Mouse (Mus musculus) adrenal gland, postnatal 4 days (tissue): Measurements from ENCODE around the gene Ehhadh. TPM values are rescaled to one million over a fixed set of nuclear protein-coding genes. Genes with fewer than 3 reads are reported as not detected.
"Not testable (repeated sequence)": the region's sequence is repeated elsewhere in the genome, so short reads cannot be mapped to it uniquely, and the experiment has no call there.

Experiments used
- DNase-seq, 2 experiments: peaks; one replicate each; pipeline ENCODE4 v3.0.0; 2021 to 2022; ENCODE audit warnings: low spot score in 2 of 2, mixed read lengths in 2 of 2
- total RNA-seq, 2 experiments: library from RNA; stranded (reverse); gene quantifications; 2 replicates each; pipeline ENCODE4 v1.2.3; 2021

The Ehhadh gene
- total RNA-seq, 2 experiments from 2014 or later, result 25.8 to 31.0 TPM

DNA sequence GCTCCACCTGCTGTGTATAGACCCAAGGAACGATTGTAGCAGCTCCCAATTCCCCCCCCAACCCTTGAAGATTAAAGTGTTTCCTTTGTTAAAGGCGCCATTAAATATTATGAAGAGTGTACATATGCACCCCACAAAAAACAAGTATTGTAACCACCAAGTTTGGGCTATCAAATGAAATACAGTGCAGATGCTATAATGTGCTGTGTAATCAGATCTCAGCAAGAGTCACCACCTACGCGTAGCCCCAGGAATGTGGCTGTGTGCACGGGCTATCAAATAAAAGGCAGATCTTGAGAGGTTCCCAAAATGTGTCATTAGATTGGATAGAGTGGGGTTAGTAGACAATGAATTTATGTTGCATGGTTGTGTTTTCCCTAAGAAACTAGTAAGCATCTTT lies 7.5 kb upstream of the Ehhadh start:
- DNase-seq, result no peak

DNA sequence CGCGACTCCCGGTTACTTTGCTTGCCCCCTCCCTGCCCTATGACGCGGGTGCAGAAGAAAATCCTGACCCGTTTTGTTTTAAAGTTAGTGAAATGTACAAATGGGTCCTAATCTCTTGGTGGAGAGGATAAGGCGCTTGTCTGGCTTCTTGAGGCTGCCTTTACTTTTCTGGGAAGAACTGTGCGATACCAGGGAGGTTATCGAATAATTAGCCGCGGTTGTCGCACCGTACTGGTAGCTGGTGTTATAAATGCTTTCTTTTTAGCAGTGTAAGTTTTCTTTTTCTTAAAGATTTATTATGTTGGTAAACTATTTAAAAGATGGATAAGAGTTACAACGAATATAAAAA lies 7.1 kb upstream of the Ehhadh start:
- DNase-seq, result no peak

DNA sequence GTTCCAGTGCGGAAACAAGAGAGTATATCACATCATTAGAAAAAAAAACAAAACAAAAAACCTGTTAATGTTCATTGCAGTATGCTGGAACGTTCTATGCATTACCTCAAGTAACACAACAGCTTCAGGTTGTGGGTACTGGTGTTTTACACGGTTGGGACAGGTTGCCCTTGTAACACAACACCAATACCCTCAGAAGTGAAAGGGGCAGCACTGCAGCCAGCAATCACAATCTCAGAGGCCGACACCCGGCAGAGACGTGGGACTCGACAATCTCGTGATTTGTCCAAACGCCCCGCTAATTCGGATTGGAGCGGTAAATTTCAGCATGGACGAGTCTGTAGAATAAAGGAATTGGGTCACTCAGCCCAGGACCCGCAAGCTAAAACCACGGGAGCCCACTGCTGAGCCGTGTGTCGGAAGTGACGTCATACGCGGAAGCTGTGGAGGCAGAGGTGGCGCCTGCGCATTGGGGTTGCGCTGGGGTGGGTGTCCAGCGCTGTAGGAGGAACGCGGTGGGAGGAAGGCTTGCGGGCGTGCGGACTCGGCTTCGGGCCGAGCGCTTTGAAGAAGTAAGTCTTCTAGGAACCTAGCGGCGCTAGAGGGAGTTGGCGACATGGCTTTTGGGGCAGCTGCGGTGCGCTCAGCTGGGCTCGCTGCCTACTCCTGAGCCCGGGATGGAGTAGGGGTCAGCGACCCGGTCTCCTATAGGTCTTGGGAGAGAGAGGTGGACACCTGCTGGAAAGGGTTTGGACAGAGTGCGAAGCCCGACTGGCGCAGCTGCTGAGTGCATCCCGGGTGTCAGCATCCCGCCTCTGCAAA lies 6.5 kb upstream of the Ehhadh start, which contains the start of gene Map3k13:
Gene Map3k13 (plus strand): TSS at position 472 of the 822 bp plus-strand sequence.
- peak; percentile 78 to 88 for DNase-seq

DNA sequence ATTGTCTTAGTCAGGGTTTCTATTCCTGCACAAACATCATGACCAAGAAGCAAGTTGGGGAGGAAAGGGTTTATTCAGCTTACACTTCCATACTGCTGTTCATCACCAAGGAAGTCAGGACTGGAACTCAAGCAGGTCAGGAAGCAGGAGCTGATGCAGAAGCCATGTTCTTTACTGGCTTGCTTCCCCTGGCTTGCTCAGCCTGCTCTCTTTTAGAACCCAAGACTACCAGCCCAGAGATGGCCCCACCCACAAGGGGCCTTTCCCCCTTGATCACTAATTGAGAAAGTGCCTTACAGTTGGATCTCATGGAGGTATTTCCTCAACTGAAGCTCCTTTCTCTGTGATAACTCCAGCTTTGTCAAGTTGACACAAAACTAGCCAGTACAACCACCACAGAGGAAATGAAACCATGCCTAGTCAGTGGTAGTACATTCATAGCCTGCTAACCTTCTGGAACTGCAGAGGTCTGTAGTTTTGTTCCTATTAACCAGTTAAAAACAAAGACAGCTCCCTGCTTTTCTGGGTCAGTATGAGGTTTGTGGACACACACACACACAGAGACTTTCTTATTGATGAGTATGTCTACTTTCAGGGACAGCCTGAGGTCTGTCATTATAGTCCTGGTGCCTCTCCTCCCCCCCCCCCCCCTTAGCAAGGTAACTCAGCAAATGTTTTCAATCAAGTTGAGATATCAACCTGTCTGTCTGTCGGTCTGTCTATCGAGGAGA lies 5.6 kb upstream of the Ehhadh start:
- not testable (repeated sequence) for DNase-seq

DNA sequence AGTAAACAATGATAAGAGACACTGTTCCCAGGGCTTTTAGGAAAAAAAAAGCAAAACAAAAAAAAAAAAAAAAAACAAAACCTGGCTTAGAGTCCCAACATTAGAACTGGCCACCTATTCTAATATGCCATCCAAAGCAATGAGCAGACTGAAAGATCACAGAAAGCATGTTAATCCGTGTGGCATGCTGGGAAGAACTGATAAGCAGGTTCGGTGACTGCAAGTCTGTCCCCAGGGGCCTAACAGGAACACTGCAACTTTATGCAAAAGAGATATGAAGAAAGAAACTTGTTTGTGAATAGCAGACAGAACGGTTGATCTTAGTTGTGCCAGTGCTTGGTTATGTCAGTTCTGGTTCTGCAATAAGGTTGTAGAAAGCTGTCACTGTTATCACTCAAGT lies 4.2 kb upstream of the Ehhadh start:
- DNase-seq, result no peak

DNA sequence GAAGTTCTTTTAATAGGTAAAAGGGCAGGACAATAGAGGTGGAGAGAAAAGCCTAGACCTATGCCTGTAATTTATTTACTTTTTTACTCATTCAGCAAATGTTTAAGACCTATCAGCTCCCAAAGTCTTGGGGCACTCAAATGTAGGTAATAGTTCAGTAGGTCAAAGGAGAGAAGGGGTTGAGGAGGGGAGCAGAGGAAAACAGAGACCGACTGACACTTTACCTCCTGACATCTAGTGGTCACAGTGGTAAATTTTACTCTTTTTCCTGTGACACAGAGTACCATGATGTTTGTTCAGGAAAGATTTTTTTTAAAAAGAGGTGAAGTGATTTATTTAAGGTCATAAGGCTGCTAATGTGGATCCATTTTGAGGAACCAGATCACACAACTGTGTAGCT lies 2.9 kb upstream of the Ehhadh start:
- DNase-seq, result no peak

DNA sequence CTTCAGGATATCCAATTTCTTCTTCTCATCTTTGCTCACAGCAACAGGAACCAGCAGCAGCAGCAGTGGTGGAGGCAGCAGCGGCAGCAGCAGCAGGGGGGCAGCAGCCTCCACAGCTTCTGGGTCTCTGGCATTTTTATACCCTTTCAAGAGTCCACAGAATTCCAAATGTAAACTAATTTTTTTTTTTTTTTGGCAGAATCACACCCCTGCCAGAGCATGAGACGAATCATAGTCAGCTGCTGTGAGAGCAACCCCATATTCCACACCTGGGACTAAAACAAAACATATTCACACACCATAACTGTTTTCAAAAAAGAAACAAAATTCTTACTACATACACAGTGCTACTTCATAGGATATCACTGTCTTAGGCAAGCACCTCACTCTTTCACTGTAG lies 1.6 kb upstream of the Ehhadh start:
- DNase-seq, result no peak

DNA sequence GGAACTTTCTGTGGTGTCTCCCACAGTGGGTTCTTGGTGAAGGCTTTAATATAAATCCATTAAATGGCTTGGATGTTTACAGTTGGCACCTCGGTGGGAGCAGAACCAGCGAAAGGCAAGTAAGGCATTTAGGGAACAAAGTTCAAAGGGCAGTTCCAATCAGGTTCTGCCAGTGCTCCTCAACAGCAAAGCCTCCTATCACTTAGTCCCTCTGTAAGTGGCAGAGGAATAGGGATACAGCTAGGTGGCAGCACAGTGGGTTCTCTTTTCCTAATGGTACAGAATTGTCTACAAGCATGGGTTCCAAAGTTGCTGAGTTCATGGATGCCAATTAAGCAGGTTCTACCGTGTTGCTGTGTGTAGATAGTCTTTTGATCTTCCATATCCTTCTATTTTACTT lies 974 bp upstream of the Ehhadh start:
- no peak for DNase-seq

DNA sequence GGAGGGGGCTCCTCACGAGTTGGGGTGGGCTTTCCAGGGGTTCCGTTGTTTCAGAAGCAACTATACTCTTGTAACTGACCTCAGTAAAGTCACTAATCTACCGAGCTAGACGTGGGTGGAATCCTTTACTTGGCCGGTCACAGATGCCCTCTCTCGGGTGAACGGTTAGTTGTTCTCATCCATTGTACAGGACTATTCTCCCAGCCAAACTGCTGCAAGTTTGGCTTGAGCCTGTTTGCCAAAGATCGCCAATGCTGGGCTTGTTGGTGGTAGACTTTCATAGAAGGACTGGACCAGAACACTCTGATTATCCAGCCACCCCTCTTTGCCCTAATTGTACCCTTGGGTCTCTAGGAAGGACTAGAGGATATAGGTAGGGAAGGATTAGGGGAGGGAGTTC lies 1.3 kb downstream of the Ehhadh start:
- DNase-seq, result no peak

DNA sequence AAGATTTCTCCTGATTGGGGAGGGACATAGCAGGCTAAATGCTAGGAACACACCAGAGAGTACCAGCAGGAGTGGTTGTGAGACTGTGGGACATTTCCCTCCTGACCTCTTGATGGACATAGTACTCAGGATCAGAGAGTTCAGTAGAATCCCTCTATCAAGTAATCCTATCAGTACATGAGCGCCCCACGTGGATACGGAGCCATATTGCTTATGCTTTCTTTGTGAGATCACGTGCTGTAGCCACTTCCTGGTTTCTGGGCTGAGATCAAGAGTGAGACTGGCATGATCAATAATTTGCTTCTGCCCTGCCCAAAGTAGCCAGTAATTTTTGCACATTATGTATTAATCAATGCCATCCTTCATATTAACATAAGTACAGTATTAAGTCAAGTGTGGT lies 2.6 kb downstream of the Ehhadh start:
- DNase-seq, result no peak

DNA sequence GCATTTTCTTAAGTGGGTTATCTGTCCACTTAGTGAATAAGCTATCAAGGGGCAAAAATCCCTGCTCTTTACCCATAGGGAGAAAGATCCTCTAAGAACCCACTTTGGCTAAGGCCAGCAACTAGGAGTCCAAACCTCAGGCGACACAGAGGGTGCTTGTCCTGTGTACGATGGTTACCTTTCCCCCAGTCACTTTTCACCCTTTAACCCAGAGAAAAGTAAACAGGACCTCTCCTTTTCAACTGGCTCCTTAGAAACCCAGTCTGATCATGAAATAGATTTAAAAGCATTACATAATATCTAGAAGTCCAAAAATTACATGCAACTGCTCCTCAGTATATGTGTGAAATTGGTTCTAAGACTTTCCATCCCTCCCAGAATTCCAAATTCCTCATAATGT lies 4.8 kb downstream of the Ehhadh start:
- no peak for DNase-seq

DNA sequence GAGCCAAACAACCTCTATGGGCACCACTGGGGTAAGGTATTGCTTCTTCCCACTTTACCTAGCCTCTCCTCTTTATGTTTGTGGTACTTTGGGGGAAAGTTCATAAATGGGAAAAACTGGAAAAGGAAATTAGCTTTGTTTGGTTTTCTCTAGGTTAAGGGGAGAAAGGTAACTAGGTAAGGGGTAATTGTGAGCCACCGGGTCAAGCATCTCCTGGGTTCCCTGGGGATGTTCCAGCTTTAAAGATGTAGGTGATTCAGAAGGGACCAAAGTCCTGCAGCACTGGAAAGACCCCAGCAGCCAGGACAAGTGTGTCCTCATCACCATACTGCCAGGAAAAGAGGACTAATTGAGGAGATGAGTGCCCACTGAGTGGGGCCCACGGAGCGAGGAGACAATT lies 5.7 kb downstream of the Ehhadh start:
- DNase-seq, result no peak

DNA sequence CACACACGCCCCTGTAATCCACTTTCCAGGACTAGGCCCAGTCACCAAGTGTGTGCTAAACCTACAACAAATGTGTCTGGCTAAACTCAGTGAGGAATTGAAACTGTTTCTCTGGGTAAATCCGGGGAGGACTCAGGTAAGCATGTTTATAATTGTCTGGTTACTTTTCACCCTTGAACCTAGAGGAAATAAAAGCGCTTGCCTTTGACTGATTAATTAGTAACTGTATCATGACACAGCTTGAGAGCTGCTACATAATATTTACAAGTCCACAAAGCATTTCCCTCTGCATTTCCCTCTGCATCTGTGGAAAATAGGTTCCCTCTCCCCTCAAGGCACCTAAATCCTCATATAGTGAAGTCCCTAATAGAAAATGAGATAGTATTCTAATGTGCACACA lies 6.3 kb downstream of the Ehhadh start:
- DNase-seq, result no peak

DNA sequence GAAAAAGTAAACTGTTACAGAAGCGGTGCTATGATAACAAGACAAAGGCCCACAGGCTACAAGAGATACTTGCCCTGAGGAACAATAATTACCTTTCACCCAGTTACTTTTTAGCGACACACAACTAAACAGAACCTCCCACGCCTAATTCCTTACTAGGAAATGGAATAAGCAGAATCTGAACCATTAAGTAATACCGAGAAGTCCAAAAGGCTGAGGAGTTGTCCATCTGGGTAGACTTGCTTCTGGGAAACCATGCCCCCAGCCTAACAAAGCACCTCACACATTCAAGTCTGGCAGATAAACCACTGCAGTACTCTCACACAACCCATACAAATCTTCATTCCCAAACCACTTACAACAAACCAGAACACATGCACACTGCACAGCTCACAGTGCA lies 8.5 kb downstream of the Ehhadh start:
- no peak for DNase-seq

DNA sequence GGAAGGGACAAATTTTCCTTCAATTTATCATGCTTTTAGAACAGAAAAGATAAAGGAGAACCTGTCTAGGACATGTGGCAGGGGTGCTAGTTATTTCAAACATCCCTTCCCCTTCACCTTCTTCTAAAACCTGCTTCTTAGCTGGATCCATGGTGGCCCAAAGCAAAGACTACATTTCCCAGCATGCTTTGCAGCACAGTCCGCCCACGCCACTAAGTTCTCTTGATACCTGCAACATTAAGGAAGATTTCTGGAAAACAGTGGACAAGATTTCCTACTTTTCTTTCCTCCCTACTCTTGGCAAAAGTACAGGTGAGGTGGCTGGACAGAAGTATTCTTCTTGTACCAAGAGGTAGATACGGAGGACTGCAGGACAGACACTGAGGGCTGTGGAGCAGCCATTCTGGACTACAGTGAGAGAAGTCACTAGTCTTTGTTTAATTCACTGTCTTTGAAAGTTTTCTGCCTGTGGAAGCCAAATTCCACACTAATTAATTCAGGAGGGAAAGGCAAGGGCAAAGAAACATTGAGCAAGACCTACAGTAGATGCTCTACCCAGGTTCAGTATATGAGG lies 9.2 kb downstream of the Ehhadh start:
- no peak for DNase-seq

DNA sequence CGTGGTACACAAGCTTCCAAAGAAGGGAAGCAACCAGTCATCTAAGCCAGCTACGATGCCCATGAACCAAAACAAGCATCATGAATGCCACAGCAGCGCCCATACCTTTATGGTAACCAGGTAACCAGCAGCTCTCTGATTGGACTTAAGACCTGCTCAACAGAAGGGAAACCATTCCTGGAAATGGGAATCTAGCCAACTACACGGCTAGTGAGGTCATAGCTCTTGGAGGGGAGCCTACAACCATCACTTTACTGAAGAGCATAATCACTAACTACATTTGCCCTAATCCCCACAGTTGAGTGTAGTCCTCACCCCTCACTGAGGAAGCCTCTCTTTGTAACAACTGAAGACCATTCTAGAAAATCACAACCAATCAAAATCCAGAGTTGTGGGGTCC lies 12.9 kb downstream of the Ehhadh start:
- no peak for DNase-seq

DNA sequence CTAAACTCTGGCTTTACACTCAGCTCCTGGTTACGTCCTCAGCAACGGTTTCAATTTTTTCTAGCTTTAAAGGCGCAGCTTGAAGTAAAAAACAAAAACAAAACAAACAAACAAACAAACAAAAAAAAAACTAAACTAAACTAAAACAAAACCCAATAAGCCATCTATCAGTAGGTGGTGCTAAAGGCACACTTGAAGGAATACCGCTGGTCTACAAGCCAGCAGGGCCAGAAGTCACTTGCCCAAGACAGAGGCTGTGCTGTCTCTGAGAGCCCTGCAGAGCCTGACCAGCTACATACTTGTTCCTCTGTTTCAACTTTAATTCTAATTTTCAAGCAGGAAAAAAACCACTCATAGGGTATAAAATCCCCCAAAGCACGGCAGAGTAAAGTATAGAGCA lies 17.9 kb downstream of the Ehhadh start:
- DNase-seq, result no peak

DNA sequence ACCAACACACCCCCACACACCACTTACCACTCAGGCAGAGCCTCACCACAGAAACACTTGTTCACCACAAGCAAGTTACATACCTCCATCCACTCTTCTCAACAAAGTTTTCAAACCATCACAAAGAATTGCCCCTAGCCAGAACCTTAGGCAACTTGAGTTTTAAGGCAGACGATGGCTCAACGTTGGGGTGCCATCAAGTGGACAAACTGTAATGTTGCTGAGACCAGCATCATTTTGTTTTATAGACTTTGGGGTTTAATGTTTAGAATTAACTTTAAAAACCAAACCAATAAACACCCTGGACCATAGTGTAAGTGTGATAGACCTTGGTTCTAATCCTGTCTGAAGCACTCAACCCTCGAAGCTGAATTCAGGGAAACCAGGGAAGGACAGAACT lies 19.4 kb downstream of the Ehhadh start:
- DNase-seq, result no peak

DNA sequence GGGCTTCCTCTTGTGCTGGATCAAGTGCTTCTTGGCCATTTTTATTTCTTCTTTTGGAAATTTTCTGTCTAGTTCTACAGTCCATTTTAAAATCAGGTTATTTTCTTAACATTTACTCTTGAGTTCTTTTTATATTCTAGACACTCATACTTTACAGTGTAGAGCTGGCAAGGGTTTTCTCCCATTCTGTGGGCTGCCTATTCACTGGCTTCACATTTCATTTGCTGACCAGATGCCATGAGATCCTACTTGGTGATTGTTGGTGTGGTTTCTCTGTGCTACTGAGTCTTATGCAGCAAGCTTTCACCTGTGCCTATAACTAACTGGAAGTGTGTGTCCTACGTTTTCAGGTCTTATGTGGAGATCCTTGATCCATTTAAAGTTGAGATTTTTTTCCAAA lies 29.2 kb downstream of the Ehhadh start:
- no peak for DNase-seq

DNA sequence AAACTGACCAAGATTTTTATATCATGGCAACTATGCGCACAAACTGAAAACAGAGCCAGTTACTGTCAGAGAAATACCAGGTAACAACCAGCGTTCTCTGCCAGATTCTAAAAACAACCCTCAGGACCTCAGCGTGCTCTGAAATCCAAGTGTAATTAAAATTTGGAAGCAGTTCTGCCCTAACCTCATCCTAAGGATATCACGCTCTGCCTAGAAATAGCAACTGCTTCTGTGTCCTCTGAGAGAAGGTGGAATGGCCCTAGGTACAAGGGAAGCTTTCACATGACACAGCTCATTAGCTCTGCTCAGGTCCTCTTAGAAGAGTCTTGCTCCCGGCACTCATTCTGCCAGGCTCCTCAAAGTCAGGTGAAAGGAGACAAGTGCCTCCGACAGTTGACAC lies 44.2 kb downstream of the Ehhadh start:
- no peak for DNase-seq

DNA sequence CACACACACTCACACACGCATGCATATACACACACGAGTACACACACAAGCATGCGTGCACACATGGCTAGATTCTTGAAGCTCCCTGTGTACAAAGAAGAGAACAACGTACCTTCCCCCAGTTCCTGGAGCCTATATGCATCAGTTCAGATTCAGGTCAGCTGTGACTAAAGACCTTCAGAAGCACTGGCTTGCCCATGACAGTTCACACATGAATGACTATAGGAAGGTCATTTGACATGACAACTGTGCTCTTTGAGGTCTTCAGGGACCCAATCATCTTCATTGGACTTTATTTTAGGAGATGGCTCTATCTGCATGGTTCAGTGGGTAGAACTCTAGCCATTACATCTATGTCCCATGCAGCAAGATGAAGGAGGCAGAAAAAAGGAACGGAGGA lies 44.7 kb downstream of the Ehhadh start:
- no peak for DNase-seq

DNA sequence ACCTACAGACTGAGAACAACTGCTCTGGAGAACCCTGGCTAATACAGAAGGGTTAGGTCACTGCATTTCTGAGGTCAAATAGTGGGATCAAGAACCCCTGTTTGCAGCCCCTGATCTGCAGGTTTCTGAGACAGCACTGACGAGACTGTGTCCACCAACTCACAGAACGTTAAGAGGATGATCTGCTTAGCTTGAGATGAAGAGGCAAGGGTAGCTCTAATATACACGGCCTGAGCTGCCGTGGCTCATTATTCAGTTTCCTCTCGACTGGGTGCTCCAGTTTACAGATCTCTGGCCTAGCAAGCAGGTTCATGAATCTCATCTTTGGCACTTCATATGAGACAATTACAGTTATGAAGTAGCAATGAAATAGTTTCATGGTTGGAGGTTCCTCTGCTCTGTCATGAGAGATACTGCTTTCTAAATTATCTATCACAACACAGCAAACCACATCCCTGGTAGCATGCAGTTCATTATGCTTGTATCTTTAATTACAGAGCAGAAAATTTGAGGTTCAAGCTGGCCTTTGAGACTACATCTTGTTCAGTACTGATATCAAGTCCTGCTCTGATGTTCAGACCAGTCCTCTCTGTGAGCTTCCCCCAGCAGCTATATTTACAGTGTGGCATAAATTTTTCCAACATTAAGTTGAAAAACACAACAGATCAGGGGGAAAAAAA lies 45.3 kb downstream of the Ehhadh start:
- DNase-seq, result no peak
